Mouse (Mus musculus): ENCODE measurements around the gene Skint6. TPM values are rescaled to one million over a fixed set of nuclear protein-coding genes. Genes with fewer than 3 reads are reported as not detected.

Skint6 gene
- polyA plus RNA-seq, 1 experiment from 2014 or later: not detected

DNA sequence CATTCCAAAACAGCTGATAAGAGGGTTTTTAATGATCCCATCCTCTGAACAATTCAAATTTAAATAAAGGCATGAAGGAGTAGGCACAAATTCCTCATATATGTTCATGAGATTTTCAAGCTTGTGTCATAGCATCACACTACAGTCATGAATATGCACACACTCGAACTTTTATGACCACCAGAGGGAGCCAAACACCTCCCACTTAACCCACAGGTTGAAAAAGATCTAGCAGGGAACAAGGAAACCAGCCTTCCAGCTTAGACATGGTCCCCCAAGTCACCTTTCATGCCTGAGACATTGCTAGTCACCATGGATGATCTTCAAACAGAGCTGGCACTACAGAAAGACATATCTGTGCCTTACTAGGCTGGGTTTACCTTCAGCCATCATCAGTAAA, 496.1 kb downstream of the Skint6 start:
- Histone ChIP-seq H3K9ac (ENCODE audit: low read length) (no peak overlapping the region), H3K36me3 (ENCODE audit: control insufficient read depth, insufficient read depth, low read length) (no peaks in the 10 kb centered on the region), H3K27ac (replicated peaks in 1 of 2; ENCODE audit: control insufficient read depth in 1 of 2, insufficient read depth in 1 of 2, low read depth in 2 of 2, low read length in 2 of 2) (no peak overlapping the region), H3K4me1 (ENCODE audit: control insufficient read depth in 2 of 2, insufficient read depth in 2 of 2, low read length in 2 of 2) (no peaks in the 10 kb centered on the region), H3K4me2 (ENCODE audit: low read length) (no peak overlapping the region), H3K9me3 (ENCODE audit: control insufficient read depth, low read length) (peaks cover 17% of the 10 kb centered on the region), H3K4me3 (ENCODE audit: control insufficient read depth in 1 of 2, insufficient read depth in 1 of 2, low read depth in 1 of 2, low read length in 2 of 2) (no peak overlapping the region), H3K27me3 (ENCODE audit: control insufficient read depth, insufficient read depth, low read length) (no peaks in the 10 kb centered on the region)
- 5% methylated on average over 1 of the region's 1 CpGs for WGBS
- ATAC-seq (ENCODE audit: insufficient number of reproducible peaks, insufficient read depth, low FRiP score, low read depth): no peak

DNA sequence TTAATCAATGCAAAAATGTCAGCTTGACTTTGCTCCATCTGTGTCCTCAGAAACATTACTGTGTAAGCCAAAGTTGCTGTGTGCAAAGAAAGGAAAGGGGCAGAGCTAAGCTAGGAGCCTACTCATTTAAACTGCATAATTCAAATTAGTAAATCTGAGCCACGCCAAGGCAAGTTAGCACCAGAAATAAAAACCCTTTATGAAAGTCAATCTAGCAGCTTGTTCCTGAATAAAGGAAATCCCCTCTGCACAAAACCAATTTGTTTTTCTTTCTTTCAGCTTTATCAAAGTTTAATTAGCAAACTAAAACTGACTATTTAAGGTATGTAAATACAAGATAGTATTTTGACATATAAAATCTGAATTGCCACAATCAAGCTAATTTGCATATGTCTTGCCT, 512.0 kb downstream of the Skint6 start, which contains the start of gene Skint10:
Skint10 (minus strand) TSS at position 101 of the 400 bp plus-strand sequence.
- Histone ChIP-seq H3K9ac (ENCODE audit: low read length) (no peak within 1 kb of the TSS), H3K4me1 (ENCODE audit: control insufficient read depth in 2 of 2, insufficient read depth in 2 of 2, low read length in 2 of 2) (no peaks in the 10 kb centered on the region), H3K4me3 (ENCODE audit: control insufficient read depth in 1 of 2, insufficient read depth in 1 of 2, low read depth in 1 of 2, low read length in 2 of 2) (no peak within 1 kb of the TSS), H3K36me3 (ENCODE audit: control insufficient read depth, insufficient read depth, low read length) (no peaks in the 10 kb centered on the region), H3K4me2 (ENCODE audit: low read length) (no peak within 1 kb of the TSS), H3K27me3 (ENCODE audit: control insufficient read depth, insufficient read depth, low read length) (no peaks in the 10 kb centered on the region), H3K9me3 (ENCODE audit: control insufficient read depth, low read length) (peaks cover 3% of the 10 kb centered on the region; the same call in 1 of the 2 replicates), H3K27ac (replicated peaks in 1 of 2; ENCODE audit: control insufficient read depth in 1 of 2, insufficient read depth in 1 of 2, low read depth in 2 of 2, low read length in 2 of 2) (no peak within 1 kb of the TSS)
- 53% methylated on average over 1 of the region's 1 CpGs for WGBS
- ATAC-seq (ENCODE audit: insufficient number of reproducible peaks, insufficient read depth, low FRiP score, low read depth): no peak

All from heart, embryonic 14.5 days (tissue).